Mouse (Mus musculus): Measurements from ENCODE around the gene Lrpprc.
A peak's percentile ranks its signal among the peaks of the same experiment; 100 is the strongest.
"Not testable (repeated sequence)": the region's sequence is repeated elsewhere in the genome, so short reads cannot be mapped to it uniquely, and the experiment has no call there.

Gene Lrpprc

GRCm38 (mm10) chr17:84790447-84791098 is at the start of gene Lrpprc:
Gene Lrpprc (minus strand): TSS chr17:84790789.
- peak; percentile 84 for DNase-seq (ENCODE audit: low spot score)

- peak; percentile 76 for DNase-seq (ENCODE audit: low spot score)
Measured at GRCm38 (mm10) chr17:84837780-84838179, 47.2 kb upstream of the Lrpprc start.

DNA sequence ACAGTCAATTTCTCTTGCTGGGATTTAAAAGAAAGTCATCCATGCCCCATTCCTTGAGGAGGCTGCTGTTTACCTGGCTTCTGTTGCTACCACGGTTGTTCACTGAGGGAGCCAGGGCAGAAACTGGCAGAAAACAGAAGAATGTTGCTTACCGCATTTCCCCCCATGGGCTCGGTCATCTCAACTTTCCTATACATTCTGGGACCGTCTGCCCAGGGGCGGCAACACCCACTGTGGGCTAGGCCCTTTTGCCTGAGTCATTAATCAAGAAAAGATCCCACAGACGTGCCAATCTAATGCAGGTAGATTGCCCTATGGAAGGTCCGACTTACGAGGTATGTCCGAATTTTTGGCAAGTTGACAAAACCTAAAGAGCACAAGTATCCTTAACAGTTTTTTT is 44.7 kb upstream of the Lrpprc start:
- DNase-seq (ENCODE audit: low spot score) = no peak

DNA sequence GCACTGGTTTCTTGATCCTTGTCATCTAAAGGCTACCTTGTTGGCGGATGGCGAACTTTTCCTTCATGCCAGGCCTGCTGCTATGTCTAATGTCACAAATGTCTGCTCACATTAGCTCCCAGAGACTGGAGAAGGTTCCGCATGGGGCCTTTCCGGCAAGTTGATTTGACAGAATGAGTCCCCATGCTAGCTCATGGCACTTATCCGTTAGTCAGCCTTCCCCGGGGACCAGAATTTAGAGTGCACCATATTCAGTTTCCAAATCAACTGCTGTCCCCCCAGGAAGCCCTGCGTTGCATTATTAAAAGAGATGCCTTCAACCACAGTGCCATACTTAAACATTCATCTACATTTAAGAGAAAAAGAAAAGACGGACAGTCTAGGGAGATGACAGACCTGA is 41.8 kb upstream of the Lrpprc start:
- DNase-seq (ENCODE audit: low spot score) = no peak

GRCm38 (mm10) chr17:84828301-84828700 is 37.7 kb upstream of the Lrpprc start:
- DNase-seq (ENCODE audit: low spot score) = no peak

DNA sequence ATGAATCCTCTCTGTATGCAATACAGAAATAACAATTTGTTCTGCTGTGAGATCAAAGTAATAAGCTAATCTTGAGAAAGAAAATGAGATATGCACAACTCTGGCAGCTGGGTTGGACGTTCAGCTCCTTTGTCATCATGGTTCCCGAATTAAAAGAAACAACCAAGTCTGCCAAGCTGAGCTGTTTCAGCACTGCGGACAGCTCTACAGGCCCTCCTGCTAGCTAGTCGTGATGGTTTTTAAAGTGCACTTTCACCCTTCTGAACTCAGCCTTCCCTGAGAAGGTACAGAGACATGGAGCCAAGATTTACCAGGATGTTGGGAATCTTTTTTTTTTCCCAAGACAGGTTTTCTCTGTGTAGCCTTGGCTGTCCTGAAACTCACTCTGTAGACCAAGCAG is 30.0 kb upstream of the Lrpprc start:
- DNase-seq (ENCODE audit: low spot score) = no peak

DNA sequence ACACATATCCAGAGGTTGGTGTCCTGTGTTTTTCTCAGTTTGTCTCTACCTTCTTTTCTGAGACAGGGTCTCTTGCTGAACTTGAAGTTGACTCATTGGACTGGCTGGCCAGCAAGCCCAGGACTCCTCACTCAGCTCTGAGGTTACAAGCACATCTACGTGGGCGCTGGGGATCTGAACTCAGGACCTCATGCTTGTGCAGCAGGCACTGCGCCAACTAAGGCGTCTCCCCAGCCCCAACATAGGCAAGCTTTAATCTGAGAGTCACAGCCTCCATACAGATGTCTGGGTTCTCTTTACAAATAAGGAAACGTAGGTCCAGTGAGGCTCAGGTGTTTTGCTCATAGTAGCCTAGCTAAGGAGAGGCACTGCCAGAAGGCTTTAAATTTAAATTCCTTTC is 27.8 kb upstream of the Lrpprc start:
- no peak for DNase-seq (ENCODE audit: low spot score)

DNA sequence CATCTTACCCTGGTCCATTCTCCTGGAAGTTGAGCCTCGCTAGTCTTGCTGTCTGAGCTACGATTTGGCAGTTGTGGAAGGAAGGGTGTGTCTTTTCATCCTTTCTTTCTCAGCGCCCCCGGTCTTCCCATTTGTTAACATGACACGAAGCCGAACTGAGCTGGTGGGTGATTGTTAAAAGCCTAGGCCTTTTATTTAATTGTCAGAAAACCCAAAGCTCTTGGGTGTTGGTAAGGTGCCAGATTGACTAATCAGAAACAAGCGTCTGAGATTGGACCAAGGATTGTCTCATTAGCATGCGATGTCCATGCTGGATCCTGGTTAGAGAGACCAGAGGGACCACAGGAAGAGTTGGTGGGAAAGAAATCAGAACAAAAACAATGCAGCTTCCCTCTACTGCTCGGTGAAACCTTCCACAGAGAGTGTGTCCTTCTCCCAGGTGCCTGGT is 25.4 kb upstream of the Lrpprc start:
- no peak for DNase-seq (ENCODE audit: low spot score)

GRCm38 (mm10) chr17:84814905-84815304 is 24.3 kb upstream of the Lrpprc start:
- DNase-seq (ENCODE audit: low spot score) = no peak

DNA sequence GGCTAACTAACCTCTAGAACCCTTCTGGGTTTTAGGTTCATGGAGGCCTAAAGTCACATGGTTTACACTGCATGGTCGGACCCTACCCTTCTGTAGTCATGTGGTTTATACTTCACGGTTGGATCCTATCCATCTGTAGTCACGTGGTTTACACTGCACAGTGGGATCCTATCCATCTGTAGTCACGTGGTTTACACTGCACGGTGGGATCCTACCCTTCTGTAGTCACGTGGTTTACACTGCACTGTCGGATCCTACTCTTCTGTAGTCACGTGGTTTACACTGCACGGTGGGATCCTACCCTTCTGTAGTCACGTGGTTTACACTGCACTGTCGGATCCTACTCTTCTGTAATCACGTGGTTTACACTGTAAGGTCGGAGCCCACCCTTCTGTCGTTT is 23.6 kb upstream of the Lrpprc start:
- DNase-seq (ENCODE audit: low spot score) = not testable (repeated sequence)

- DNase-seq (ENCODE audit: low spot score) = no peak
Measured at GRCm38 (mm10) chr17:84792006-84792405, 1.4 kb upstream of the Lrpprc start.

DNA sequence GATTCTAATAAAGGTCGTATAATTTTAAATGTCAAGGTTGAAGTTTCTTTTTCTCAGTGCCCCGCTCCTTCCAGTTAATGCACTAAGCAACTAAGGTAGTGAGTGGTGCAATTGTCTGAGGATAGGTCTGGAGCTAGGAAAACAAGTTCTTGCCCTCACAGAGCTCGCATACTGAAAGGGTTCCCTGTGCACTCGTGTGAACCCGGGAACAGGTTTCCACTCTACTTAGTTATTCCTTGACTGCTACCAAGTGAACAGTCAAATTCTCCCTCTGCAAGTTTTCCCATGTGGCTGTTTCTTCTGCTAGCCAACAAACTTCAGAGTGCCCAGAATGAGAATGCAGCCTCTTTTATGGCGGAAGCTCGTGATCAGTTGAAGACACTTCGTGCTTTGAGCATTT is 567 bp upstream of the Lrpprc start:
- no peak for DNase-seq (ENCODE audit: low spot score)

DNA sequence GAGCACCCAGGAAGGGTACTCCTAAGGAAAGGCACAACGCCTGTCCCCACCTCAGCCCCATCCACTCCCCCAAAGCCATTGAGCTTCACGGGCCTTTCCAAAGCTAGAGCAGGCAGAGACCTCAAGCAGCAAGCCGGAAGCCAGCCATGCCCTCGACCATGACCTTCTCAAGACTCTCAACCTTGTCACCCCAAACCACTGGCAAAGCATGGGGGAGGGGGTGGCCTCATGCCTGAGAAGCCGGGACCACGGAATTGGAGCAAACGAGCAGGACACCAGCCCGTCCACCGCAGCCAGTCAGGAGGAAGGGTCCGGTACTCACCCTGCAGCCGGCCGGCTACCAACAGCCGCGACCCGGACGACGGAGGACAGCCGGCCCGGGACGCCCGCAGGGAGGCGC is 546 bp downstream of the Lrpprc start:
- DNase-seq (ENCODE audit: low spot score) = no peak

DNA sequence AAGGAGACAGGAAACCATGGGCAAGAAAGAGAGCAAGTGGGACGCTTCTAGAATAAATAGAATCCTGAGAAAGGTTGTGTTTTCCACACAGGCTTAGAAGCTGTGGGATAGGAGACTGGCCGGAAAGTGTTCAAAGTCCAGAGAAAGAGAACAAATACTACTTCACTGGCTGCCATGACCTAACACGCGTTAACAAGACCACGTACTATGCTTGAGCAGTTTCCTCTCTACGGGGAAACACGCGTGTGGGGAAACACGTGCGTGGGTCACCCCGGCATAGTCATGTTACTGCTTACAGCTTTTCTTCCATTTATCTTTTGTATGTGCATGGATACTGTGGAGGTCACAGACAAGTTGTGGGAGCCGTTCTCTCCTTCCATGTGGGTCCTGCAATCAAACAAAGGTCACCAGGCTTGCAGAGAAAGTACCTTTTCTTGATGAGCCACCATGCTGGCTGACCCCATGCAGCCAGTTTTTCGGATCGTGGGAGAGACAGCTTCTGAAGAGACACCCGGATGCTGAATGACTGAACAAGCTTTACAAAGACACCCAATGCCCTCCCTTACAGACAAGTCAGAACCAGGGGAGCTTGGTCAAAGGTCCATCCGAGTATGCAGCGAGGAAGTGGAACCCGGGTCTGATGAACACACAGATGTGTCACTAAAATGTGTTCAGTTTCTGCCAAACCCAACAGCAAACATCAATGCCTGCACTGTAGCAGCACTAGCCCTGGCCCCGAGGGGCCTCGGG is 2.0 kb downstream of the Lrpprc start:
- no peak for DNase-seq (ENCODE audit: low spot score)

- DNase-seq (ENCODE audit: low spot score) = no peak
Measured at GRCm38 (mm10) chr17:84787477-84787876, 3.1 kb downstream of the Lrpprc start.

DNA sequence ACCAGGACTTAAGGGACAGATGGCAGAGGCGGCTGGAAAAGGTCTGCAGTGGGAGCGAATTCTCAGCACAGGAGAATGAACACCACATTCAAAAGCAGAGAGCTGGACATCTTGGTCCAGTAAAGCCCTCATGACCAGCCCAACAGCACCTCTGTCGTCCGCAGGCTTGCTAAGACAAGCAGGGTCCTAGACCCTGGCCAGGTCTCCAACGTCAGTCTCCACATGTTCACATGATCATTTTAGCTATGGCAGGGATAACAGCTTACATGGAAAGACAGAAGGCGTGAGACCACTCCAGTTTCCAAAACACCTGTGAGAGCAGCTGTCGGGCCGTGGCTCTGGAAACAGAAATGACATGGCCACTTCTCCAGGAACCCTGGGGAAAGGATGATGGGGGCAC is 3.7 kb downstream of the Lrpprc start:
- no peak for DNase-seq (ENCODE audit: low spot score)

DNA sequence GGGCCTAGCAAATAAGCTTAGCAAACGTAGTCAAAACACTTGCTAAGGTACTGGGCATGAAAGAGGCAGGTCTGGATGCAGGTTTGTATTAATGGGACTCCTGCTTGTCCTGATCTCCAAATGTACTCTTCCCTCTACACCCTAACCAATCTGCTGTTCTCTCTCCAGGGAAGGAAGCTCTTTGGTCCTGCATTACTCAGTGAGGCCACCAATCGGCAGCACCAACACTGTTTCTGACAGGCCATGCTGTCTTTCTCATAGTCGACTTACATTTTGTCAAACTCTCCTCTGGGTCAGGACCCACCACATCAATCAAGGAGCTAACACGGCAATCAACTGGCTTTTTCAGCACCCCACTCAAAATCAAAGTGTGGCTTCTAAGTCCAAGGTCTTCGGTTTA is 5.4 kb downstream of the Lrpprc start:
- no peak for DNase-seq (ENCODE audit: low spot score)

- DNase-seq (ENCODE audit: low spot score) = no peak
Measured at GRCm38 (mm10) chr17:84783491-84783890, 7.1 kb downstream of the Lrpprc start.

- no peak for DNase-seq (ENCODE audit: low spot score)
Measured at GRCm38 (mm10) chr17:84780321-84780720, 10.3 kb downstream of the Lrpprc start.

- DNase-seq (ENCODE audit: low spot score) = no peak
Measured at GRCm38 (mm10) chr17:84778477-84778978, 12.1 kb downstream of the Lrpprc start.

DNA sequence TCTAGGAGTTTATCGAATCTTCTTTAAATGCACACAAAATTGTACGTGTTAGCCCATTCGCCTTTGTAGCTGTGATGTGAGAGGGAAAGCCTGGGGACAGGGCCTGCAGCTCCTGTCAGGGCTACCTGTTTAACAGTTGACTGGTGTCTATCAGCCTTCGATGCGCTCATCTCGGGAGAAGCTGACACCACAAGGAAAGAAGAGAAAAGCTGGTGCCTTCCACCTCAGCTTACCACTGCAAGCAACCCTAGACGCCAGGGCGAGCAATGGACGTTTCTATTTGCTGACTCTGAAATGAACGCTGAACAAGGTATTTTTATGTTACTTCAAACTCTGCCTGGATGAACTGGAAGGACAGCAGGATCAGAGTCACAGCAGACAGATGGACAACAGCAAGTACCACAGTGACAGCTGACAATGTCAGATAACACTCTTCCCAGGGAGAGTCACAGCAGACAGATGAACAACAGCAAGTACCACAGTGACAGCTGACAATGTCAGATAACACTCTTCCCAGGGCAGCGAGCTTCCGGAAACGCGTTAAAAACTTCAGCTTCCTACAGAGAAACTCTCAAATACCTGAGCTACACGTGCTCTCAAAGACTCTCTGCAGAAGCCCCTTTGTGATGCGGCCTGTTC is 14.1 kb downstream of the Lrpprc start:
- no peak for DNase-seq (ENCODE audit: low spot score)

- DNase-seq (ENCODE audit: low spot score) = no peak
Measured at GRCm38 (mm10) chr17:84775291-84775690, 15.3 kb downstream of the Lrpprc start.

GRCm38 (mm10) chr17:84771882-84772281 is 18.7 kb downstream of the Lrpprc start:
- no peak for DNase-seq (ENCODE audit: low spot score)

Data from layer of hippocampus, adult 9-10 months (tissue).